Mouse (Mus musculus): ENCODE data around the gene Tmem88.

Gene Tmem88

DNA sequence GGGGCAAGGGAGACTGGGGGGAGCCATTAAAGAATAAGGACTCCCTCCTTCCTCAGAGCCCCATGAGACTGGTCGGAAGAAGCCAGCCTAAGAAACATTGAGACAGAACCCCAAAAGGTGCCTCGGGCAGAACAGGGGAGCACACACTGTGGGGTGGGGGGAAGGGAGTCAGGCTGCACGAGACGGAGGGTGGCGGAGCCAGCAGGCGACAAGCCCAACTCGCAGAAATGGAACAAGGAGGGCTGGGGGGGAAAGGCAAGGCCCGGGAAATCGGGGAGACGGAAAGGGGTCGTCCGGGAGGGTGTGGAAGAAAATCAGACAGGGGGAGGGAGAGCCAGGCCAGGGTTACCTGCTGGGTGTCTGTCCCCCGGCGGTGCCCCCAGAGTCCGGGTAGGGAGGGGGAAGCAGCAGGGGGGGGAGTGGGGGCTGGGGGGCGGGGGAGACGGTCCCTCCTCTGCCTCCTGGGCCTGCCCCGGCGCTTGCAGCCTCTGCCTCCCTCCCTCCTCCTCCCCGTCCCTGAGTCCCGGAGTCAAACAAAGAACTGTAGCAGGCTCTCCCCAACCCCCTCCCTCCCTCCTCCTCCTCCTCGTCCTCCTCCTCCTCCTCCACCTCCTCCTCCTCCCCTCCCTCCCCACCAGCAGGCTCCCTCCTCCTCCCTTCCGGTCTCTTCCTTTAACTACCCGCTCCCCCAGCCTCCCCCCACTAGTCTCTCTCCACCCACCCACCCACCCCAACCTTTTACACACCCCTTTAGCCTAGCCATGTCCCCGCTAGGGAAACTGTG is 17.8 kb upstream of the Tmem88 start:
- peak; percentile 76 for DNase-seq

DNA sequence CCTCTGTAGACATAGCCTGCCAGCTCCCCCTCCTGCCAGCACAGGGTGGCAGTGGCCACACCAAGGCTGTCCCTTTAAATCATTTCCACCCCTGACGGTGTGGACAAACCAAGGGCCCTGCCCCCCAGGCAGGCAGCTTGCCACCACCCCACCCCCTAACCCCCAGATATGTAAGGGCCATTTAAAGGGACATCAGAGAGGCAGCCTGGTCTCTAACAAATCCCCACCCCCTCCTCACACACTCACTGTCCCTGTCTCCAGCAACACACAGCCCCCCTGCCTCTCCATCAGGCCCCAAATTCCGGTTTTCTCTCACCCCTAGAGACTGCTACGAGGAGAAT is 17.3 kb upstream of the Tmem88 start:
- no peak for DNase-seq

DNA sequence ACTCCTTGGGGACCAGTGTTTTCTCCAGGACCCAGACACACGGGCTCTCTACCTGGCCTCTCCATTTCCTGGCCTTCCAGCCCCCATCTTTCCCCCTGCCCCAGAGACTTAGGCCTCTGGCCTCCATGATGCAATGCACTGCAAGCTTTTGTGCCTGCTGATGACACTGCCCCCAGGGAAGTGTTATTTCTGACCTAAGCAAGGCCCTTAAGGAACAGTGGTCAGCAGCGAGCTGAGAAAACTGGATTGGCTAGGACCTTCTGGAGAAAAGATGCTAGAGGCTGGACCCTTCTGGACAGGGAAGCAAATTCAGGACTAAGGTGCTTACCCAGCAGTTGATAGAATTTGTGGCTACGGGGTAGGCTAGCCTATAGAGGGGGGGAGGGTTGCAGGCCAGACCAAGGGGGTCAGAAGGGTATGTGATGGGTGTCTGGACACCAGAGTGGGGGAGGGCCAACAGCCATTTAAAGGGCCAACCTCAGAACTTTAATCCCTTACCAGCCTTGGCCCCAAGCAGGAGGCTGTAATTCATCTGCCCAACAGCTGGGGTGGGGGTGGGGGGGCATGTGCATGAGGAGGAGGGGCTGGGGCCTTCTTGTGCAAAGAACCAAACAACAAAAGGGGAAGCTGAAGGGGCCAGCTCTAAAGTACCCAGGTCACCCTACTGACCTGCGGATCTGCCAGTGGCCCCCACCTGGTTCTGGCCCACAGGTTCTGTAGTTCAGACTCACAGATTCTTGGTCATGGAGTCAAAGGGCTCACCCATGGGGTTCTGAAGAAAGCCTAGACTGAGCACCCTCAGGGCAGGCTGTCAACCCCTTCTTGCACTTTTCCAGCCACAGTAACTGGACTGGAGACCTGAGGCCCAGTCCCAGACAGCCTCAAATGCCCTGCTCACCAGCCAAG is 16.6 kb upstream of the Tmem88 start:
- peak; percentile 38 for DNase-seq

DNA sequence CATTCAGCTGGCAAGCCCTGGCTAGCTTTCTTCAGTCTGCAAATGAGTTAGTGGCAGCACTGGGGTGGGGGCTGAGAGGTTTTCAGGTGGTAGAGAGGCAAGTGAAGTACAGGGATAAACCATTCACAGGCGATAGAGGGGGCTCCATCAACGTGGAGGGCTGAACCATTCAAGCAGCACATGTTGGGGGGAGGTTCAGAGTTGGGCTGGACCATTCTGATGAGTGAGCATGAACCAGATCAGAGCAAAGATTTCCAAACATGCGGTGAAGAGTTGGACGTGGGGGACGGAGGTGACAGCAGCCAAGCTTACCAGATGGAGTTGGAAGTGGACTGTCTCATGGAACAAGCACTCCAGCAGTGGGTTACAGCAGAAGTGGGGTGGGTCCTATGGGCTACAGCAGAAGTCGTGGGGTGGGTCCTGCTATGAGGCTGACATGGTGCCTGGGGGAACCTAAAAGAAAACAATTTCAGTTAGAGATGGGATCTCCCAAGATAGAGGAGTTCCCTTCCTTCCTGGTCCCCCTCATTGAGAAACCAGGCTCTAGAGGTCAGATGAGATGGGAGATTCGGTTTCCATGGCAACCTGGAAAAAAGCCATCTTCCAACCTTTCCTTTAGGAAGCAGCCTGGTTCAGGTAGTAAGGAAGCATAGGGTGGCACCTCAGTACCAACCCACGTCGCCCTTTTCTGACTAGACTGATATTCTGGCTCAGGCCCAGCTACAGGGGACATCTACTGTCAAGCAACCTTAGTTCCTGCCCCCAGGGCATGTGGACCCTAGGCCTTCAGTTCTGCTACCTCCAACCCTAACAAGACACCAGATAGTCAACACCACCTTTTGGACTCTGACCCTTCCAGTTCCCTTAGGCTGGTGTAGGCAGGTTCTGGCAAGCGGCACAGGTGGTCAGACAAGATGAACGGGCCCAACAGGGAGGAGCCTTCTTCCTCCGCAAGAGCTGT is 15.5 kb upstream of the Tmem88 start, which contains the start of gene Kdm6b:
Kdm6b (minus strand) TSS at position 455 of the 961 bp plus-strand sequence.
- DNase-seq, result peak; percentile 71

DNA sequence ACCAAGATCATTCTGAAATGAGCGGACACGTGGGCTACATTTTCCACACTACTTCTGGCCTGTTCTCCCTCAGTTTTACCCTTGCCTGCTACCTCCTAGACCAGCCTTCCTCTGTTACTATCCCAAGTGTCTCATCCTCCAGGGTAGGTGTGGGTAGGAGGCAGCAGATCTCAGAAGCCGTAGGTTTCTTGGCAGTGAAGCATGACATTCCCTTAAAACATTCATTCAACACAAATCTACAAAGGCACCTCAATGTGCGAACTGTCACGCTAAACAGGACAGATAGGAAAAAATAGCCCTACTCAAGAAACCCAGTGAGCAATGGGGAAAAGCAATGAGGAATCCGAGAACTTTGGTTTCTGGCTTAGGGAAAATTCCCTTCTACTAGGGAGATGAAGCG is 14.5 kb upstream of the Tmem88 start:
- DNase-seq, result no peak

DNA sequence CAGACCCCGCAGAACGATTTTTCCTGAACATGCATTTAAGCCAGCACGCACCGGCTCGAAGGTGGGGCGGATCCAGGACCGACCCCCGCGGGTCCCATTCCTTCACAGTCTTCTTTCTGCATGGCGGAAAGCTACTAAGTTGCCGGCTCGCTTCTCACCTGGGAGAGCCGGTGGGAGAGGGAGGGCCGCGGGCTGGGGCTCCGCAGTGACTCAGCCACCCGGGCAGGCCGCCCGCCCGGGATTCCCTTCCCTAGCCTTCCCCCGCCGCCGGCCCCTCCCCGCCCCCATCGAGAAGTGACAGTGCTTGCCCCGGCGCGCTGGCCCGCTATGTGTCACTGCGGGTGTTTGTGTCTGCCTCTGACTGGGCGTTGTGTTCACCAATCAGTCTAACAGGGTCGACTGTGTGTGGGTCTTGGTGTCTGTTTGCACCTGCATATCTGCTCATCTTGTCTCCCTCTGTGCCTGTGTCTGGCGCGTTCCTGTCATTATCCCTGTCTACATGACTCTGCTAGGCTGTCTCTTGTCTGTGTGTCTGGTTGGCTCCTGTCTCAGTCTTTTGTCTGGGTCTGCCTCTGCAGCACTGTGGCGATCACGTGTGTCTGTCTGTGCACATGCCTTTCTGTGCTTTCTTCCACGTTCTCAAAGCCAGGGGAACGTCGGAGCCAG is 13.6 kb upstream of the Tmem88 start:
- peak; percentile 69 for DNase-seq

DNA sequence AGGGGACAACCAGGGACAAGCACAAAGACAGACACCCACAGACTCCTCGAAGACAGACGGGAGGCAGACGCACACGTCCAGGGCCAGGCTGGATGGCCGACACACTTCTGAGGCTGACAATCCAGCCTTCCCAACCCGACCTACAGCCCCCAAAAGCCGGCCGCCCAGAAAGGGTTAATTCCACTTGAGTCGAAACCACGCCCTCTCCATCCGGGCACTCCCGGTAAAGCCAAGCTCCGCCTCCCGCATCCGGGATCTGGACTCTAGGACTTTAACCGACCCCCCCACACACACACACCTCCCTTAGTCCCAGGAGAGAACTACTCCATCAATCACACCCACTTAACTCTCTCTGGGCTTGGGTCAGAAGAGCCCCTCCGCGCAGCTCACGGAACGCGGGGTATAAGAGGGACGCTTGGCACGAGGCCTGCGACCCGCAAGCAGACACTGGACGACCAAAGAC is 13.1 kb upstream of the Tmem88 start:
- DNase-seq, result peak; percentile 92

DNA sequence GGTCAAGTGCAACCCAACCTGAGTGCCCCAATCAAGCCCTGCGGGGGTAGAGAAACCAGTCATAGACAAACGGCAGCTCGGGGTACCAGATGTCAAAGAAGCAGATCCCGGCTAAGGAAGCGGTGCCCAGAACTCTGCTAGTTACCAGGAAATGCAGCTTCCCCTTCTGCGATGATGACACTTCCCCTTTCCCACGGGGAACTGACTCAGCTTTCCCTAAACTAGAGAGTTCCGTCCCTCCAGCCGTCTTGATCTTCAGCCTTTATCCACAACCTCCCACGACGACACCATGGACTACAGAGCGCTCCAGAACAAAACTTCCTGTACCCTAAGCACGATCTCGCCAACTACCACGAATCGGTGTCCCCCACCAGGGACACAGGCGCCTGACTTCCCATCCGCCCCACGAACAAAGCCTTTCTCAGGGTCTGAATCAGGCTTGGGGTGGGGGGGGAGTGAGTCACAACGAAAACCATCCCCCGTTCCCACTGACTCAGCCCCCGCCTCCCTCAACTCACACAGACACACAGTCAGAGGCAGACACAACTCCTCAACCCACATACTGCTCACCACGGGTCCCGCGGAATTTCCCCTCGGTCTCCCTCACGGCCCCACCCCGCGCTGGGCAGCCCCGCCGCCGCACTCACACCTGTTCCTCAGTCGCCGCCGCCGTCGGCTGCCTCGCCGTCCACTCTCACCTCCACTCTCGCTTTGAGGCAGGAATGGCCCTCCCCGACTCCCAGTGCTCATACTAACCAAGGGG is 12.5 kb upstream of the Tmem88 start:
- DNase-seq, result peak; percentile 78

DNA sequence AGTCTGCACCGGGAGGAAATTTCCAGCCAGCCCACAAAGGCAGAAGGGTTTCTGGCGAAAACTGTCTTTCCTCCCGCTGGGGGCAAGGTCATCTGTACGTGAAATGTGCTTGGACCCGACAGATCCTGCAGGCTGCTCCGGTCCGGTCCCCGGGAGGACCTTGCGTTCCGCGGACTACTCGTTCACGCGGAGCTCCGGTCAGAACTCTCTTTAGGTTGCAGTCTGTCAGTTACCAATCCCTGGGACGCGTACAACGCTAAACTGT is 11.9 kb upstream of the Tmem88 start:
- DNase-seq, result no peak

DNA sequence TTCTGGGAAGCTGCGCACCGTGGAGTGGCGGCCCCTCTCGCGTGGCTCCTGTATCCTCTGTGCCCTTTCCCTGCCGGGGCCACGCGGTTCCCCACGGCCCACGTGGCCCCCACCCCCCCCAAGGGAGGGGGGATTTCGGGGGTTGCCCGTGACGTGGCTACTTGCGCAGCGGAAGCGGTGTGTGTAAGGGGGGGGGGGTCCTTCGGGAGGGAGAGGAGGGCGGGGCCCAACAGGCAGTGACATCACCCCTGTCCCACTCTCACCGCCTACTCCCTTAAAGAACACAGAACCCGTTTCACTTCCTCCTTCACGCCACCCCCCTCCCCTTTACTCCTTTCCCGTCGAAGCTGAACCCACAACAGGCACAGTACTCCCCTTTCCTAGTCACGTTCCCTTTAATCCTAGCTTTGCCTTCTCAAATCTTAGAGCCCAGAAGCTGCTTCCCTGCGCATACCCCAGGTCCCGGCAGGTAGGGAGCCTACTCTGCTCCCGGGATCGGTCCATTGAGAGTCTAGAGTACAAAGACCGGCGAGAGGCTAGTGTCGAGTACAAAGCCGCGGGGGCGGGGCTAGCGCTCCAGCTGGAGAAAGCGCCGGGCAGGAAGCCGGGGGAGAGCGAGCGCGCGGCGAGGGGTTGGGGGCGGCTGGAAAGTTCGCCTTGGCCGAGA is 11.5 kb upstream of the Tmem88 start:
- DNase-seq, result peak; percentile 94

DNA sequence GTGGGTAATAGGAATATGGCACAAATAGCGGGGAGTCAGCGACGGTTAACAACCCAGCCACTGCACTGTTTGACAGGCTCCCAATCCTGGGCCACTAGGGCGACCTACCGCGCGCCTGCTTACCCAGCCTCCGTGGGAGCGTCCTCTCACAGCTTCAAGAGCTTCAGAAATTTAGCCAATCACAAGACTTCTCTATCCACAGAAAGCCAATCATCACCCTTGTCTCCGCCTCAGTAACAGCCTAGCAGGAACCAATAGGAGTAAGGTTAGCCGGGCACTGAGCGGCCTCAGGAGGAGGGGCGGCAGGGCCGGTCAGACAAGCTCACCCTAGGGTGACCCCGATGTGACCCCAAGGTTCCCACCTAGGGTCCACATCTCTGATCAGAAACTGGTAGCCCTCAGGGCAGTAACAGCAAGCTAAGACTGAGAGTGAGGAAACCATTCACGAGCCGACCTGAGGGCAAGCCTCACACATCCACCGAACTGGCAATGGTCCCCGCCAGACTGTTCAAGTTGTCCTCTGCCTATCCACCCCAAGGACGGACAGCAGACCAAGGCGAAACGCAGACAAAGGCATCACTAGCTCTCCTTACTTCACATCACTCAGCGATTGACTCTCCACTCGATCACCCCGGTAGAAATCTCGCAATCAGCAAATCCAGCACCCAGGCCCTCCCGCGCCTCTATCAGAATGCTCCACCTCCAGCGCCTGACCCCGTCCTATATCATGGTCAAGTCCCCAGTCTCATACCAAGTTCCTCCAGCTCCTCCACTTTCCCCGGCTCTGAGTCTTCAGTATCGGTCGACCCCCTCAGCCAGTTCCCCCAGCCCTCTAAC is 10.7 kb upstream of the Tmem88 start:
- DNase-seq, result peak; percentile 77

DNA sequence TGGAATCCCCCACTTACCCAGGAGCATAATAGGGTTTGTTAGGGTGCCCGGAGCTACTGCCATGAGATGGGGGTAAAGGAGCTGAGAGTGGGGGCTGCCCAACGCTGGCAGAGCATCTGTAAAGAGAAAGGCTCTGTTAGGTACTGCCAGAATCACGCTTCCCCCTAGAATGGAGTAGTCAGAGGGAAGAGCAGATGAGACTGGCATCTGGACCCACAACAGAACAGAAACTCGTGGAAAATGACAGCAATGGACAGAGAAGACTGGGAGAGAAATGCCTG is 9.6 kb upstream of the Tmem88 start:
- DNase-seq, result no peak

DNA sequence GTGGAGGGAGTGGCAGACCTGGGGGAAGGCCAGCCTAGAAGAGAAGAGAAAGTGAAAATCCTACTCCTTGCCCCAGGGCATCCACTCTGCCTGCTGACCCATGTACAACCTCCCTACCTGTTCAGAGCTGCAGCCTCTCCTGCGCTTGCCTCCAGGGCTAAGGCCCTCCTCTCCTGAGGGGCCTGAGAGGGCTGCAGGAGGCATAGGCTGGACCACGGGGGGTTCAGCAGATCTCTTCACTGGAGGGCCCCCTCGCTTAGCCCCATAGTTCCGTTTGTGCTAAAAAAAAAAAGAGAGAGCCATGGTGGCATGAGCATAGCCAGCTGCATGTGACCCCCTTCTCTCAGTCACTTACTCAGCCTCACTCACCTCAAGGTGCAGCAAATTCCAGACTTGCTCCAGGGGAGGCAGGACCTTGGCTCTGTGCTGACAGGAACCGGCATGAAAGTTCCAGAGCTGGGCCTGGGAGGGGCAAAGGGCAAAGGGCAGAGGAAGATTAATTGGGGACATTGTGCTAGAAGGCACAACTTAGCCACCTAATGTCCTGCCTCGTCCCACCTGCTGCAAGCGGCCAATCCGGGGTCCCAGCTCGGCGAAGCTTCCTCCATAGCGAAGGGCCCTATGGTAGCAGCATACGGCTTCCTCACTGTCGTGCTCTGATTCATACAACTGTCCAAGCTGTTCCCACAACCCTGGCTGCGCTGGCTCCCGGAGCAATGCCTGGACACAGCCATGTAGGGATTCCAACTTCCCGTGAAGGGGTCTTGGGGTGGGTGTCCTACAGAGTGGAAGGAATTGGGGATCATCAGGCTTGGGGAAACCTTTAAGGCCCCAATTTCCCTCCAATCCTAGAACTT is 9.1 kb upstream of the Tmem88 start:
- DNase-seq, result no peak

DNA sequence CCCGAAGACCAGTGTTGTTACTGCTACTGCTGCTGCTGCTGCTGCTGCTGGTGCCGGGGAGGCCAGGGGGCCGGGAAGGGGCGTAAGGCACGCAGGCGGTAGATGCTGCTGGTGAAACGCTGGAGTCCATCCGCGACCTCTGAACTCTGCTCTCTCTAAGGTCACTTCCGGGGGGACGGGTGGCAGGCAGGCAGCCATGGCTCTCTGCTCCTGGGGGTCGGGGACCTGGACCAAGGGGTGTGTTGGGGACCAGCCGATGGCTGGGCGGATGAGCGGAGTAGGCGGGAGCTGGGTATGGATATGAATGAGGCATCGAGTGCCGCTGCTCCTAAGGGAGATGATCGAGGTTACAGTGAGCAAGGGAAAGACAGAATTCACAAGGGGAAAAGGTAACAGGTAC is 8.2 kb upstream of the Tmem88 start:
- DNase-seq, result no peak

DNA sequence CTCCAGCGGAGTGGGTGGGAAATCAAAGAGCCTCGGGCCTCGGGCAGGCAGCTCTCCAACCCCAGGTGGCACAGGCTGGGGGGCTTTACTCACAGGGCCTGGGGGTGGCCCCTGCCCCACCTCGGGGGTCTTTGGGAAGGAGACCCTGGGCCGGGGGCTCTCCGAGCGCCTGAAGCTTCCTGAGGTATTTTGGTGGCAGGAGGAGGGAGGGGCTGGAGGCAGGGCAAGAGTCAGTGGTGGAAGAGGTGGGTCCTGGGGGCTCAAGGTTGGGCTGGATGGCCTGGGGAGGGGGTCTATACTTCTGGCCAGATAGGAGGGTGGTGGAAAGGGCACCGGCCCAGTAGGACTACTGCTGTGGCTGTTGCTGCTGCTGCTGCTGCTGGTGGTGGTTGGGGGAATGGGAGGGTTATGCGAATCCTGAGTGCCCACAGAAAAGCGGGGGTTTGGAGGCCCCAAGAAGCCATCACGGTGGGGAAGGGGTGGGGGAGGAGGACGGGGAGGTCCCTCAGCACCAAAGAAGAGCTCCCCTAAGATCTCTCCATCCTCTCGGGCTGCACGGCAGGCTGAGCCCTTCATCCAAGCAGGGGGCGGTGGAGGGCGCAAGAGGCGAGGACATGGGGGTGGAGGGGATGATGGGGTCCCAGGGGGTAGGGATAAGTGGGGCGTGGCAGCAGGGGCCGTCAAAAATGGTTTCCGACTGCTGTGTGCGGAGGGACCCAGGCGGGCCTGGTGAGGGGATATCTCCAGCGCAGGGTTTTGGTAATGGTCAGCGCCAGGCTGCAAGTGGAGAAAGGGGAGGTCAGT is 7.6 kb upstream of the Tmem88 start:
- no peak for DNase-seq

DNA sequence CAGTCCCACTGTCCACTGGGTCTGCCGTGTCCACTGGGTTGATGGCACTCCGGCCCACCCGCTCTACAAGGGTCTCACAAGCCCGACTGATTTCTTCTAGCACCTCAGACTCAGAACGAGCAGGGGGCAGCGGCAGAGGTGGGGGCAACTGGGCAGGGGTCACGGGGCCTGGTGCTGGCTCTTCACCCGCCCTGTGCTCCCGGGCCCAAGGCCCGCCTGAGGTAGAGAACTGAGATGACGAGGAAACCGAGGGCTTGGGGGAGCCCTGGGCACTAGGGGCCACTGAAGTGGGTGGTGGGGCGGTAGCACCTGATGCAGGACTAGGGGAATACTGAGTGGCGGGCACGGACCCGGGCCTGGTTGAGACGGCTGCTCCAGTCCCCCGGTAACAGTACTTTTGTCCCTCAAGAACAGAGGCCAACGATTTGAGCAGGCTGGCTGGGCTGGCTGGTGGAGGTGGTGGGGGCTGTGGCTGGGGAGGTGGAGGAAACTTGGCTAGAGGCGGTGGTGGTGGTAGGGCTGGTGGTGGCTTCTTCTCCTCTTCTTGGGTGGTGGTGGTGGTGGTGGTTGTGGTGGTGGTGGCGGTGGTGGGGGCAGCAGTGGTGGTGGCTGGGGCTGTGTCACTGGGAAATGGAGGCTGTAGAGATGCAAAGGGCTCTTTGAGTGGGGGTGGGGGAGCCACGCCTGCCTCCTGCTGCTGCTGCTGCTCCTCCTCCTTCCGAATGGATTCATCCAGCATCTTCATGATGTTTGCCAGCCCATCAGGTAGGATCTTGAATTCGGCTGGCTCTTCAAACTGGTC is 6.8 kb upstream of the Tmem88 start:
- no peak for DNase-seq

DNA sequence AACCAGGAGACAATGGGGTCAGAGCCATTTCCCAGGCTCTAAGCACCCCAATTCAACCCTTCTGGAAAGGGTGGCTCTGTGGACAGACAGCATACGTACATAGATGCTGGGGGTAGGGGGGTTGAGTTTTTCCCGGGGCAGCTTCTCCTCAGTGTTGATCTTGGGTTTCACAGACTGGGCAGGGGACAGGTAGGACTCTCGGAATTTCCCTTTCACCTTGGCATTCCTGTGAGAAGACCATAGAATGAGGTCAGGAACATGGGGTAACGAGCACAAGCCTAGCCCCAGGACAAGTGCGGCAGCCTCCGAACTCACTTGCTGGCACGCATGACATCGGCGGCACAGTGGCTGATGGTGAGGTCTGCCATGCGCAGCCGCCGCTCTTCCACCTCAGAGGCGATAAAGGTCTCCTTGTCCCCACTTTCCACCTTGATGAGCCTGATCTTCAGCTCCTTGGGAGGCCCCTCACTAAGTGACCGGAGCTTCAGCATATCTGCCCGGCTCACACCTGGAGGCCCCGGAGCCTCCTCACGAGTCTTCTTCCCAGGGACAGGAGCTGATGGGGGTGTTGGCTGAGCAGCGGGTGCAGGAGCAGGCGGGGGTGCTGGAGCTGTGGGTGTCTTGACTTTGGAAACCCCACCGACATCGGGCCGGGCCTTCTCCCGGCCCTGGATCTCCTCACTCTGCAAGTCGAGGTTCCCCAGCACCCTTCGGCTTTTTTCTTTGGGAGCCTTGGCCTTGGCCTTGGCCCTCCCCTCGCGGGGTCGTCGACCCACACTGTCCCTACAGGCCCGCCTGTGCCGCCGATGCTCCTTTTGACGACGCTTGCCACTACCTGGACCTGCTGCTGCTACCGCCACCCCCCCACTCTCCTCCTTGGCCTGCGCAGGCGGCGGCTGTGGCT is 5.9 kb upstream of the Tmem88 start:
- DNase-seq, result no peak

Measured in thymus, postnatal 25 days (tissue).